Mouse (Mus musculus): Measurements from ENCODE around the gene Mettl24. TPM values are rescaled to one million over a fixed set of nuclear protein-coding genes. Genes with fewer than 3 reads are reported as not detected.

Mettl24 gene
- total RNA-seq, 4 experiments from 2014 or later = 0.53 to 1.3 (median 0.60) TPM

DNA sequence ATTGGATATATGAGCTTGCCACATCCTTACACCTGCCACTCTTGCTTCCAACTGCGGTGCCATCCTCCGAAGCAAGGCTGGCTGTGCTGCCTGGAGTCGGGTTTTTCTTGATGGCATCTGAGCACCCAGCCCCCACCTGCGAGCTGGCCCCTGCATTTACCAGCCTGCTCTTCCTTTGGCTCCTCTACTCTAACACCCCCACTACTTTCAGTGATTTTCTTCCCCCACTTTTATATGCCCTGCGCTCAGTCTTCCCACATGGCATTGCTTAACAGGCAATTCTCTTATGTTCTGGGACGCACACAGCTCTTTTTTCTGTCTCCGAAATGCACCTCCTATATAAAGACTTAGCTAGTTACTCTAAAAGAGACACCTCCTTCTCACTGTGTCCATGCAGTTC is 1.2 kb downstream of the Mettl24 start:
- no peak for DNase-seq (ENCODE audit: low spot score in 2 of 2)

DNA sequence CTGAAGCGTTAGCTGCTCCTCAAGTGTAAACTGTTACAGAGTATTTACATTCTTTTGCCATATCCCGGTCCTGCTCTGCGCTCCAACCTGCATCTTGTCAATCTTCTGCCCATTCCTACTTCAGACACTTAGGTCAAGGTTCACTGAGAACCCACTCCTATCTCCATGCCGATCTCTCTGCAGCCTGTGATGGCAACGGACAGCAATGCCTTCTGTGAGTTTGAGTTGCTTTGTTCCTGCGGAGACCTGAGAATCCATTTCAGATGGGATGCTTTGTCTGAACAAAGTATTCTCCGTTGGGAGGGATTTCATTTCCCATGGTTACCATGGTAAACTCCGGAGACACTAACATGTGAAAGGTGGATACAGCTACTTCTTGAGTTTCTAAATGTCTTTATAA is 2.6 kb downstream of the Mettl24 start:
- DNase-seq (ENCODE audit: low spot score in 2 of 2) = no peak

DNA sequence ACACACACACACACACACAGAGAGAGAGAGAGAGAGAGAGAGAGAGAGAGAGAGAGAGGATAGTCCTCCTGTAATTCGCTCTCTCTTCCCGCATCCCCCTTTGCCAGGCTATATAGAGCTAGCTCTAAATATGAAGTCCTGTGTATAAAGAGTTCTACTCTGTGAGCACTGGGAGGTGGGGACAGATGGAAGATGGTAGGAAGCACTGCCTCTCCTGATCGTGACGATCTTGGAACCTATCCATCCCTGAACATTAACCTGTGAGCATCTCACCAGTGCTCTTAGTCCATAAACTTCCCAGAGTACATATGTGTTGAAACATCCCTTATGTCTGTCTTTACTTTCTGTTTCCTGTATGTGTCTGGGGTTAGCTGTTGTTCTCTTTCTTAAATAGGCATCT is 3.9 kb downstream of the Mettl24 start:
- no peak for DNase-seq (ENCODE audit: low spot score in 2 of 2)

DNA sequence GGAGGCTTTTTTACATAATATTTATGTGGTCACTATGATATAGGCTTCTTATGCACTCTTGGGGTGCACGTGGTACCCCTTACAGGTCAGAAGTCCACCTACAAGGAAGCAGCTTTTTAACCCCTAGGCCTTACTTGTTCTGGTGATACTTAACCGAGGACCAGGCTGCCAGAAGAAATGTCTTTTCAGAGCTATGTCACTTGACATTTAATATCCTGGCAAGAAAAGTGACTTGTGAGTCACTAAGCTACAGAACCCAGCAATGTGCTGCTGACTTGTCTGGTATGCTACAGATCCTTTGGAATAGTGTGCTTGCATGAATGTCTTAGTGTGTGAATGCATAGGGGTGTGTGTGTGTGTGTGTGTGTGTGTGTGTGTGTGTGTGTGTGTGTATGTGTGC is 4.3 kb downstream of the Mettl24 start:
- no peak for DNase-seq (ENCODE audit: low spot score in 2 of 2)

DNA sequence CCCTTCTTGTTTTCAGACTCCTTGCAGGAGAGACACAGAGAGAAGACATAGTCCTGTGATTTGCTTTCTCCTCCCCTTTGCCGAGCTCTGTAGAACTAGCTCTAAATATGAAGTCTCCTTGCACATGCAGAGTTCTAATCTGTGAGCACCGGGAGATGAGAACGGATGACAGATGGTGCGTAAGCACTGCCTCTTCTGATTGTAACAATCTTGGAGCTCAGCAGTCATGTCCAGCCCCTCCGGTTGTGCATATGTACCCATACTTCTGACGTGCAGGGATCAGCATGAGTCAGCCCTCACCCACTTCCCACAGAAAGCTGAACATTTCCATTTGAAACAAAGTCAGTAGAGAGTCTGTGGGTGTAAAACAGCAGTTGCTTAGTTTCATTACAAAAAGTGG is 5.2 kb downstream of the Mettl24 start:
- DNase-seq (ENCODE audit: low spot score in 2 of 2) = no peak

DNA sequence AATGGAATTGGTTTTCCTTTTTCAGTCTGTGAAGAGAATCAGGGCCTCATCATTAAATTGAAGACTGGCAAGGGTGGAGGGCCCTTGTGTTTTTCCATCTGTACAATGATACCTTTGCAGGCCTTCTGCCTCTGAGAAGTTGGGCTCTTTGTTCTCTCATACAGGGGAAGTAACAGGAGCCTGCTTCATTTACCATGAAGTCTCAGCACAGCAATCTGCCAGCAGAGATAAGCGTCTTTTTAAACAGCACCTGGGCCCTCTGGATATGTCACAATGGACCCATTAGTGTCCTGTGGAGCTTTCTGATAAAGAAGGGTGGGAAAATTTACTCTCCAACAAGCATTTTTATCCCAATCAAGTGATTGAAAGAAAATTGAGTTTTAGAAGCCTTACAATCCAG is 5.8 kb downstream of the Mettl24 start:
- no peak for DNase-seq (ENCODE audit: low spot score in 2 of 2)

DNA sequence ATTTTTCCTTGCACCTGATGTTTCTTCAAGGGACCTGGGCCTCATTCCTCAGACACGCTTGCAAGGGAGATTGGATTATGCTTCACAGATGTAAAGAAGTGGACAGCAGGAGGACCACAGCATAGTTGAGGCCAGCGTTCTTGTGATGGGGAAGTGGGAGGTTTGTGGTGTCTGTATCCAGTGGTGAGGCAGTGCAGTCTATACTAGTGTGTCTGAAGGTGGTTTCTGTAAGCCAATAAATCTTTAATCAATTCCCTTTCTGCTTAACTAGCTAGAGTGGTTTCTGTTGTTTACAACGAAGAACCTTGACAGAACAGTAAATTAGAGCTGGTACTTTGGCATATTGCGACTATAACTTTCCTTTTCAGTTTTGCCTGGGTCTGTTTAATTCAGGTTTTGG is 15.6 kb downstream of the Mettl24 start:
- no peak for DNase-seq (ENCODE audit: low spot score in 2 of 2)

DNA sequence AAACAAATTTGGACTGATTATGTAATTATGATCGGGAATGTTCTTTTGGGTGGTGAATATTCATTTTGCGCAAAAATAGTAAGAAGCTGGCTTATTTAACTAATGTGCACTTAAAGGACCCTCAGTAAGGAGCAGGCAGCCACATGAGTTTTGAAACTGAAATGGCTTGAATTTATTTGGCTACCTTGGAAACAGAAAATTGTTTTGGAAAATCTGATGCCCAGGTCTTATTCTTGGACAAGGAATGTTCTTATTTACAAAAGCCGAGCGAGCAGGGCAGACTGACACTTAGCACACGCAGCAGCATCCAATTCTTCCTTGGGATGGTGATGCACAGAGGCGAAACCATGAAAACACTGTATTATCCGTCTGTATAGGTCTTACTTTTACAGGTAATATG is 28.0 kb downstream of the Mettl24 start:
- no peak for DNase-seq (ENCODE audit: low spot score in 2 of 2)

DNA sequence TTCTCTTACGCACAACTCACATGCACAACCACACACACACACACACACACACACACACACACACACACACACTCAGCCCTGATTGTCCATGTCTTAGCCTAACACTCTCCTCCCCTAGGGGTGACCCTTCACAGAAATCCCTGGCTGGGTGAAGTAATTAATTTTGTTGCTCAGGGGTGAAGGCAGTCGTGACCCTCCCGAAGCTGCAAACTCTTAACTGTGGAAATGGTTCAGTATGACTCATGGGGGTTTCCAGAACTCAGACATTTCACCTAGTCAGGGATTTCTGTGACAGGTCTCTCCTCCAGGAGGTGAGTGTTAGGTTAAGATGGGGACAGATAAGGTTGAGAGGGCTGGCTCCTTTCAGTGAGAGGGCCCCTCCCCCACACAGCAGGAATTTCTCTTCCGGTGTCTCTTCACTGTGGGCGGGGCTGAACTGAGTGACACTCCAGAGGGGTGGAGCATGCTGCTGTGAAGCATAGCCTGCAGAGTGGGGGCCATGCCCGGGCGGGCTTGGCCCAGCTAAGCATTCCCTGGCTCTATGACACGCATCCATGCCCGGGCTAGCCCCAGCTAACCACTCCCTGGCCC is 30.0 kb downstream of the Mettl24 start:
- no peak for DNase-seq (ENCODE audit: low spot score in 2 of 2)

DNA sequence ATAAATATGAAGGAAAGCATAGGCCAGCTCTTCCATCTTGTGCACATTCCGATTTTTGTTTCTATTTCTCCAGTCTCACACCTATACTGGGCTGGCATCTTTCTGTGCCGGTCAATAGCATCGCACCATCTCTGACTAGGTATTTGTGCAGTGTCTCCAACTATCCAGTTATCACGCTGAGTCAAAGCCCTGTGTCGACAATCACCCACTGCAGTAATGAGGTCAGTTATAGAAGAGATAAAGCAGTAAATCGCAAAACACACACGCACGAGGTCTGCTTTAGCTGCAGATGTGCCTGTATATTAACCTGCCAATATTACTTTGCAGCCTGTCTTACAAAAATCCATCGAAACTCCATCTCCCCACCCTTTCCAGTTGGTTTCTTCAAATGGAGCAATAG is 30.7 kb downstream of the Mettl24 start:
- no peak for DNase-seq (ENCODE audit: low spot score in 2 of 2)

DNA sequence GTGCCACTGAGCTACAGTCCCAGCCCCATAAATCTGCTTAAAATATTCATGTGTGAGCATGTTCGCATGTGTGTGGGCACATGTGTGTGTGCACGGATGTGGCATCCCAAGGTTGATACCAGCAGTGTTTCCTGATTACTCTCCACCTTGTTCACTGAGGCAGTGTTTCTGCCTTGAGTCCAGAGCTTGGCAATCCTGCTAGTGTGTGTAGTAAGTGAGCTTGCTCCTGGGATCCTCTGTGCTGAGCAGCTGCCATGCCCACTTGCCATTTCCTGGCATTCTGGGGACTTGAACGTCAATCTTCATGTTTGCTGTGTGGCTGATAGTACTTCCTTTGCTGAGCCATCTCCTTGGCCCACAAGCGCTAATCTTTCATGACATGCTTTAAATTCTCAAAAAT is 32.1 kb downstream of the Mettl24 start:
- no peak for DNase-seq (ENCODE audit: low spot score in 2 of 2)

DNA sequence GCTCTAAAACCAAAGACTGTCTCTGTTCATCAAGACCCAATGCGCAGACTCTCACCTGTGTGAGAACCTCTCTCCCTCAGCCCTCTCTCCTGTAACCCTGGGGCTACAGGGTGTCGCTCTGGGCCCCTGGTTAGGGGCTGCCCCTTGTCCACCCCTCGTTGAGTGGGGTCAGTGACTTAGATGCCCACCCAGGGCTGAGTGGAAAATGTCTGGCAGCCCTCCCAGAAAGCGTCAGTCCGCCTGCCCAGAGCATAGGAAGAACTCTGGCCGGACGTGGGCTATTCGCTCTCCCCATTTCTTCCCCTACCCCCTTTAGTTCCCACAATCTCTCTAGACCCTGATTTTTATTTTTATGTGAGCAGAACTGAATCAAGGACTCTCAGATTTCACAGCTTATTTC is 33.2 kb downstream of the Mettl24 start:
- no peak for DNase-seq (ENCODE audit: low spot score in 2 of 2)

DNA sequence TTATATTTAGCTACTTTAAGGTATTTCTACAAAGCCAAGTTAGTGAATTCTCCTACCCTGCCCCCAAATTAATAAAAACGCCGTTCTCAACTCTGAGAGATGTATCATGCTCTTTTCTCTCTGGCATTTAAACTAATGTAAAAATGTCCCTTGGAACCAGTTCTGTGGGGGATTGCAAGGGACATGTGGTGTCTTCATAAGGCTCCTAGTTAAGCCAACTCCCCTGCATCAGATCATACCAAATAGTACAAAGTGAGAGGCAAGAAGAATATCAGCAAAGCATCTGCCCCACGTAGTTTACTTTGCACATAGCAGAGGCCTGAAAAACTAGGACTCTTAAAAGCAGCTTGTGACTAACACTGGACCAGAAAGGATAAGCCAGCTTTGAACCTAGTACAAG is 33.6 kb downstream of the Mettl24 start:
- no peak for DNase-seq (ENCODE audit: low spot score in 2 of 2)

DNA sequence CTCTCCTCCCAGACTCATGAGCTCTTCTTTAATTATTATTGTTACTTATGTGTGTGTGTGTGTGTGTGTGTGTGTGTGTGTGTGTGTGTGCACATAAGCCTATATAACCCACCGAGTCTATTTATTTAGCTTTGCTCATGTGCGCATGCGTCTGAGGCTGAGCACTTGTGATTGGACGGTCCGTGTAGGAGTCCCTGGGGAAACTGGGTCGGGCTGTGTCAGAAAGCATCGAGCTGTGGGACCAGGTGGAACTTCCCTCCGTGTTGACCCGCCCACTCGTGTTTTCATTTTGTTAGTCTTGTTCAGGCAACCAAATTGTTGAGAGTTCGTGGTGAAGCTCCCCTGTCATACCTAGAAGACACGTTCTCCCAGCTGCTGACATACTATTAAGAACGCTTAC is 35.3 kb downstream of the Mettl24 start:
- no peak for DNase-seq (ENCODE audit: low spot score in 2 of 2)

DNA sequence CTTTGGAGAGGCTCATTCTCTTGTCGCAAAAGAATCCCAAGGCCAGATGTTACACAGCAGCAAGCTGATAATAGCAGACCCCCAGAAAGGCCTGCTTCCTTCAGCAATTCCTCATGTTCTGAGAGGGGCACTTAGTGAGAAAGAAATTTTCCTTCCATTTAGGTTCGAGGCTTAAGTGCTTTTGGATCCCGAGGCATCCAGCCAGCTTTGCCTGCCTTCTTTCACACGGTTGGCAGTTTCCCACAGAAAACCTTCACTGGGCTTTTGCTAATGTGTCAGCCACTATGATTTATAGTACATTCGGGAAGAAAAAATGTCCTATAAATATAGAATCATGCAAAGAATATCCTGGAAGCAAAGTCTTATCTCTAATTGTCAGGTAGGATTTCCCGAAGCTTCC is 36.0 kb downstream of the Mettl24 start:
- DNase-seq (ENCODE audit: low spot score in 2 of 2) = no peak

DNA sequence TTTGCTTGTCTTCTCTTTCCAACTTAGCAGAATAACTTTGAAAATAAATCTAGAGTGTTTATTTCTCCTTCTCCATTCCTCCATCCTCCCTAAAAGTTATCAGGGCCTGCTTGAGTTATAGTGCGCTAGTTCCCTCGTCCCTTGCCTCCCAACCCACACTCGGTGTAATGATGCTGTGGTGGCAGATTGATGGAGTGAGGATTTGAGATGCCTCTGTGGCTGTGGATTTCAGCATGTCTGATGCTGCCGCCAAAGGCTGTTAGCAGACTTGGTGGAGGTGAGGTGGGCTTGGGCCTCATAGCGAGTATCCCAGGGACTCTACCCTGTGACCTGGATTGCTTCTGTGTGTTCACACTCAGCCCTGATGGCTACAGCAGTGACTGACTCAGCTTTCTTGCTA is 37.8 kb downstream of the Mettl24 start:
- no peak for DNase-seq (ENCODE audit: low spot score in 2 of 2)

DNA sequence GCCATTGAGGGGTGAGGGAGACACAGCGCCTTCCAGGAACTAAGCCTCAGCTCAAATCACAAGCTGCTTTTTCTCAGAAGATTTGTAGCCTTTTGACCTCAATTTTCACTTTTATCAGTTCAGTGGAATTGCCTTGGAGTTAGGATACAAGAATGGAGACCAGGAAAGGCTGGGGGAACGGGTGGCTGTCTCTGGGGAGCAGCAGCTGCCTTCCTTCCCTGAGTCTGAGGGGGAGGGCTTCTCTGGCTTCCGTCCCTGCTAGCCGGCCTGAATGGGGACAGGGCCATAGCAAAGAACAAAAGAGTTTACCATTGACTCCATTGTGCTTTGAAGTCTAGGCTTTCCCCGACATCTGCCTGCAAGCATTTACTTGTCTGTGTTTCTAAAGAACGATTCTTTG is 41.3 kb downstream of the Mettl24 start:
- DNase-seq (ENCODE audit: low spot score in 2 of 2) = no peak

DNA sequence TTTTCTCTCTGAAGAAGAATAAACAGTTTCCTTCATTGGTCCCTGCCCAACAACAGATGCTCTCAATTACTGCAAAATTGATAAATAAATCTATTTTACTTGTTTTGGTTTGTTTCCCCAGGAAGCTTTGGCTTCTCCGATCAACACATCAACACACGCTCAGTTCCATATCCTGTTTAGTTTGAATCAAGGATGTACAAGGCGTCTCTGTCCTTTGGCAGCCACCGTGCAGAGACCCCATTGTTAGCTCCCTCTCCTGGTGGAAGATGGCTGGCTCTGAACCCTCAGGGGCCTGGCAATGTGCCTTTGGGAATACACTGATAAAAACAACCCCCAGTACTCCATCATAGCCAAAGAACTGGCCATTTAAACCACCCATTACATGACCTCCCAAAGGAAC is 42.0 kb downstream of the Mettl24 start:
- DNase-seq (ENCODE audit: low spot score in 2 of 2) = no peak

DNA sequence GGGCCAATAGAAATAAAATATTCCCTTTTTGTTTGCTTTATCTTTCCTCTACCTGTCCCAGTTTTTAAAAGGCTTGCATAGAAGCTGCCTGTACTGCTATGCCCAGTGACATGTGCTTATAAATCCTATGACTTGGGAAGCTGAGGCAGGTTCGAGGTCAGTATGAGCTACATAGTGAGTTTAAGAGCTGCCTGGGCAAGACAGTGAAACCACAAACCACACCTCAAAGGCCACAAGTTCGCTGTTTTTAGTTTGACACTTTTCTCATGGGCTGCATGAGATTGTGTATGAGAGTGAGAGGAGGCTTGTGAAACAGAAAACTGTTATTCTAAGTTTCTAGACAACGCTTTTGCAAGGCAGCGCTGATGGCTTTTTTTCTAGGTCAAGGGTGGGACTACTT is 42.4 kb downstream of the Mettl24 start:
- DNase-seq (ENCODE audit: low spot score in 2 of 2) = no peak

DNA sequence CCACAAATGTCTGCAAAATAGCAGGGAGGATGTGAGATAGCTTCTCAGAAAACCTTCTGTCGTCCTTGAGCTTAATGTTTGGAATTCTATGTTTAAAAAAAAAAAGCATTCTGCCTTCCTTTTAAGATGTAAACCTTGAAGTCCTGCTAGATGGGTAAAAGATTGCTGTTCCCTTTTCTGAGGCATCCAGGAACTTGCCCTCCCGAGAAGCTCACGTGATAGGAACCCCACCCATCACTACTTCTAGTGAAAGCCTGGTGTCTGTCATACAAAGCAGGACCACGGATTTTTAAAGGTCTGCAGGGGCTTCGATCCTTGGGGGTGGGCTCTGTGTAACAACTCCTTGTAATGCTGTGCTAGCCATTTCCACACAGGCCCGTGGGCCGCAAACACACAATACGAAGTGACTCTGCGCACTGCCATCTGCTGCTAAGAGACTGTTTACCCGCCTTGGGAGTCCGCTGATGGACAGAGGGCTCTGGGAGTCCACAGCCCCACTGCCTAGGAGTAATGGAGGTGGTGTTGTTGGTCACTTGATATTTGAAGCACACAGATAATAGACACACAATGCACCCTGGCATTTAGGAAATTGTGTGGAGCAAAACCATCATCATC is 43.3 kb downstream of the Mettl24 start:
- DNase-seq (ENCODE audit: low spot score in 2 of 2) = no peak

DNA sequence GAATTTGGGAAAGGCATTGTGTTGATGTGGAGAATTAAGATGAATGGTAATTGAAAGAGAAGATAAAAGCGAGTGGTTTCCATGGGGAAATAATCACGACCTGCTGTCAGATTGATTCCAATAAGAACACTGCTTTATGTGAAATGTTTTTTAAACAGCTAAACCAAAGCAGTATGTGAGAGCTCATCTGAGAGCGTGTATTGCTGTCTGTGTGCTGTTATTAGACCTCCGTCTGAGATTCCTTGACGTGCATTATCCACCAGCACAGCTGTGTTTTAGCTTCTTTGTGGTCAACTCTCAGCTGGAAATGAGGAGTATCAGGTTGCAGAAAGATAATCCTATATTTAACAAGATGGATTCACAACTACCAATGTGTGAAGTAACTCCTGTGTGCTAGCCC is 43.9 kb downstream of the Mettl24 start:
- DNase-seq (ENCODE audit: low spot score in 2 of 2) = no peak

DNA sequence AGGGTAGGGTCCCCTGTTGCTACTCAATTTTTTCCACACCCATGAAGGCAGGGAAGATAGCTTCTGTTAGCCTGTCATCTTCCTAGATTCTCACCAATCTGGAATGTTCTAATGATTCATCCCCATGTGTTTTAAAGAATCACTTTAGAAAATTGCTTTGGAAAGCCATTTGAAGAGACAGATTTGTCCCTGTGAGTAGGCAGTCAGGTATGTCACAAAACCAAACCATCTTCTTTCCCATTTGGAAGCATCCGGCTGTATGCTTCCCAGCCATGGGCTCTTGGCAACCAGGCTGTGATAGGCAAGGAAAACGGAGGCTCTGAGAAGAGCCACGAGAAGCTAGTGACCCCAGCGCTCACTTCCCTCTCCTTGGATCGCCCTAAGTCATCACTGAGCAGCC is 47.1 kb downstream of the Mettl24 start:
- no peak for DNase-seq (ENCODE audit: low spot score in 2 of 2)

DNA sequence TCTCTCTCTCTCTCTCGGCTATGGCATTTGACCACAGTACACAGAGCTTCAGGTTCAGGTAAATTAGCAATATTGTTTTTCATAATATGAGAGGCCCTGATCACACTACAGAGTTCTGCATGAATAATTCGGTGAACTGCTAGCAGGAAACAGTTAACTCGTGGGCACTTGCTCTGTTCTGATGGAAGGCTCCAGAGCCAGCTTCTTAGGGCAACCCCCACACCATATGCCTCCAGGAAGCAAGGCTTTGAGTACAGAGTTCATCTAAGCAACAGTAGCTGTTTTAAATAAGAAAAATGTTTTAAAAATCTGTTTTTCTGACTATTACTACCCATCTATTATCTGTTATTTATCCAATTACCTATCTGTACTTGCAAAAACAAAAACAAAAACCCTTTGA is 50.2 kb downstream of the Mettl24 start:
- DNase-seq (ENCODE audit: low spot score in 2 of 2) = no peak

DNA sequence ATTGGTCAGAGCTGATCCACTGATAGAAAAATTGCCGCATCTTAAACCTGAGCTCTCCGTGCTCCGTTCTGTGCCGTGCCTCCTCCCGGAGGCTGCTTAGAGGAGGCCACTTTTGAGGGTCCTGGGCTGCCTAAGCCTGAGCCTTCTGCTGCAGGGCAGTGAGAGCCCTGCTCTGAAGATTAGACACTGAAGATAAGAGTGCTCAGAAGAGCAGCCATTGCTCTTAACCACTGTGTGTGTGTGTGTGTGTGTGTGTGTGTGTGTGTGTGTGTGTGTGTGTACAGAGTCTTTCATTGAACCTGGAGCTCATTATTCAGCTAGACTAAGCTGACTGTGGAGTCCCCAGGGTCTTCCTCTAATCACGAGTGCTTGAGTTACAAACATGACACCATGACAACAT is 53.1 kb downstream of the Mettl24 start:
- DNase-seq (ENCODE audit: low spot score in 2 of 2) = no peak

Data from gastrocnemius, adult 8-10 months (tissue).